Mouse (Mus musculus): ENCODE data around the gene Sash1. TPM values are rescaled to one million over a fixed set of nuclear protein-coding genes. Genes with fewer than 3 reads are reported as not detected.

The Sash1 gene
- polyA plus RNA-seq, 1 experiment = 2.1 TPM

GRCm38 (mm10) chr10:8833816-8834464 is 51.9 kb downstream of the Sash1 start:
- H3K27me3 ChIP-seq (replicated peaks) = peaks cover 2% of the 10 kb centered on the region

GRCm38 (mm10) chr10:8826303-8826702 is 59.6 kb downstream of the Sash1 start:
- Histone ChIP-seq H3K9me3 (0 out of 2 replicates have a peak, but pooled peaks cover 4% of the 10 kb centered on the region), H3K4me1 (no peaks in the 10 kb centered on the region), H3K27me3 (replicated peaks) (no peaks in the 10 kb centered on the region), H3K36me3 (replicated peaks; ENCODE audit: low read length) (no peaks in the 10 kb centered on the region), H3K4me3 (replicated peaks) (no peak overlapping the region)
- TF ChIP-seq GATA1 (IDR thresholded peaks at IDR 0.05; ENCODE audit: borderline replicate concordance, low read length) (no peak), FLI1 (IDR thresholded peaks at IDR 0.05; ENCODE audit: low read length) (no peak)

More at GRCm38 (mm10) chr10:8833816-8834464, 51.9 kb downstream of the Sash1 start:
- Histone ChIP-seq H3K9me3 (peaks cover 4% of the 10 kb centered on the region; the same call in 1 of the 2 replicates), H3K36me3 (replicated peaks; ENCODE audit: low read length) (no peaks in the 10 kb centered on the region), H3K4me3 (replicated peaks) (peak overlapping the region; percentile 38), H3K4me1 (peaks cover 7% of the 10 kb centered on the region; the same call in 1 of the 2 replicates)
- TF ChIP-seq GATA1 (IDR thresholded peaks at IDR 0.05; ENCODE audit: borderline replicate concordance, low read length) (no peak), FLI1 (IDR thresholded peaks at IDR 0.05; ENCODE audit: low read length) (no peak)

- Histone ChIP-seq H3K27me3 (replicated peaks) (no peaks in the 10 kb centered on the region), H3K4me1 (no peaks in the 10 kb centered on the region)
- TF ChIP-seq GATA1 (IDR thresholded peaks at IDR 0.05; ENCODE audit: borderline replicate concordance, low read length) (no peak), FLI1 (IDR thresholded peaks at IDR 0.05; ENCODE audit: low read length) (no peak)
These were observed 60.0 kb downstream of the Sash1 start for GRCm38 (mm10) chr10:8825874-8826273.

GRCm38 (mm10) chr10:8818066-8818465 is 67.8 kb downstream of the Sash1 start:
- H3K9me3 ChIP-seq = no peaks in the 10 kb centered on the region
- H3K4me1 ChIP-seq = no peaks in the 10 kb centered on the region
- H3K36me3 ChIP-seq (replicated peaks; ENCODE audit: low read length) = no peaks in the 10 kb centered on the region
- TF ChIP-seq FLI1 (IDR thresholded peaks at IDR 0.05; ENCODE audit: low read length) (no peak), GATA1 (IDR thresholded peaks at IDR 0.05; ENCODE audit: borderline replicate concordance, low read length) (no peak)
- H3K4me3 ChIP-seq (replicated peaks) = no peak overlapping the region
- peaks cover 2% of the 10 kb centered on the region for H3K27me3 ChIP-seq (replicated peaks)

More at GRCm38 (mm10) chr10:8825874-8826273, 60.0 kb downstream of the Sash1 start:
- Histone ChIP-seq H3K4me3 (replicated peaks) (no peak overlapping the region), H3K36me3 (replicated peaks; ENCODE audit: low read length) (no peaks in the 10 kb centered on the region), H3K9me3 (0 out of 2 replicates have a peak, but pooled peaks cover 4% of the 10 kb centered on the region)

- Histone ChIP-seq H3K27me3 (replicated peaks) (peaks cover 2% of the 10 kb centered on the region), H3K9me3 (no peaks in the 10 kb centered on the region), H3K4me3 (replicated peaks) (no peak overlapping the region), H3K36me3 (replicated peaks; ENCODE audit: low read length) (no peaks in the 10 kb centered on the region), H3K4me1 (no peaks in the 10 kb centered on the region)
- no peak for TF ChIP-seq GATA1 (IDR thresholded peaks at IDR 0.05; ENCODE audit: borderline replicate concordance, low read length)
- TF ChIP-seq FLI1 (IDR thresholded peaks at IDR 0.05; ENCODE audit: low read length) = no peak
These were observed 71.8 kb downstream of the Sash1 start for GRCm38 (mm10) chr10:8813984-8814578.

GRCm38 (mm10) chr10:8813259-8813658 is 72.6 kb downstream of the Sash1 start:
- Histone ChIP-seq H3K9me3 (no peaks in the 10 kb centered on the region), H3K36me3 (replicated peaks; ENCODE audit: low read length) (no peaks in the 10 kb centered on the region), H3K4me3 (replicated peaks) (no peak overlapping the region), H3K27me3 (replicated peaks) (peaks cover 2% of the 10 kb centered on the region), H3K4me1 (no peaks in the 10 kb centered on the region)
- TF ChIP-seq GATA1 (IDR thresholded peaks at IDR 0.05; ENCODE audit: borderline replicate concordance, low read length) (no peak), FLI1 (IDR thresholded peaks at IDR 0.05; ENCODE audit: low read length) (no peak)

GRCm38 (mm10) chr10:8812807-8813206 is 73.1 kb downstream of the Sash1 start:
- peaks cover 2% of the 10 kb centered on the region for H3K27me3 ChIP-seq (replicated peaks)
- H3K9me3 ChIP-seq = no peaks in the 10 kb centered on the region
- no peaks in the 10 kb centered on the region for H3K4me1 ChIP-seq
- no peaks in the 10 kb centered on the region for H3K36me3 ChIP-seq (replicated peaks; ENCODE audit: low read length)
- H3K4me3 ChIP-seq (replicated peaks) = no peak overlapping the region
- TF ChIP-seq GATA1 (IDR thresholded peaks at IDR 0.05; ENCODE audit: borderline replicate concordance, low read length) (no peak), FLI1 (IDR thresholded peaks at IDR 0.05; ENCODE audit: low read length) (no peak)

- no peak overlapping the region for H3K4me3 ChIP-seq (replicated peaks)
- no peaks in the 10 kb centered on the region for H3K4me1 ChIP-seq
- H3K9me3 ChIP-seq = no peaks in the 10 kb centered on the region
- no peaks in the 10 kb centered on the region for H3K27me3 ChIP-seq (replicated peaks)
- no peaks in the 10 kb centered on the region for H3K36me3 ChIP-seq (replicated peaks; ENCODE audit: low read length)
- TF ChIP-seq GATA1 (IDR thresholded peaks at IDR 0.05; ENCODE audit: borderline replicate concordance, low read length) (no peak), FLI1 (IDR thresholded peaks at IDR 0.05; ENCODE audit: low read length) (no peak)
These were observed 74.4 kb downstream of the Sash1 start for GRCm38 (mm10) chr10:8811261-8812039.

GRCm38 (mm10) chr10:8810496-8810895 is 75.4 kb downstream of the Sash1 start:
- TF ChIP-seq FLI1 (IDR thresholded peaks at IDR 0.05; ENCODE audit: low read length) = no peak
- TF ChIP-seq GATA1 (IDR thresholded peaks at IDR 0.05; ENCODE audit: borderline replicate concordance, low read length) = no peak
- H3K36me3 ChIP-seq (replicated peaks; ENCODE audit: low read length) = no peaks in the 10 kb centered on the region
- H3K4me1 ChIP-seq = no peaks in the 10 kb centered on the region

More at GRCm38 (mm10) chr10:8810496-8810895, 75.4 kb downstream of the Sash1 start:
- H3K27me3 ChIP-seq (replicated peaks) = no peaks in the 10 kb centered on the region
- H3K4me3 ChIP-seq (replicated peaks) = no peak overlapping the region
- H3K9me3 ChIP-seq = no peaks in the 10 kb centered on the region
